Mouse (Mus musculus) embryonic facial prominence, embryonic 14.5 days (tissue): Measurements from ENCODE around the gene Bcat2. TPM values are rescaled to one million over a fixed set of nuclear protein-coding genes. Genes with fewer than 3 reads are reported as not detected.

Experiments
- ATAC-seq: fragments of 200-750 bp; cut with Nextera tagmentation; 2 replicates; pipeline ENCODE4 v1.8.0; 2017; ENCODE audit warnings: low read depth, moderate number of reproducible peaks, moderate TSS enrichment
- DNase-seq: peaks from one replicate; pipeline ENCODE4 v3.0.0-alpha.2; 2015; ENCODE audit warnings: low spot score
- H3K27ac ChIP-seq: fragments of 300-500 bp; sonication (generic); replicated peaks from 2 replicates; pipeline ENCODE4 v1.5.1; 2014; ENCODE audit warnings: low read depth, mild to moderate bottlenecking, low read length, moderate library complexity
- H3K27me3 ChIP-seq: fragments of 300-500 bp; sonication (generic); replicated peaks from 2 replicates; pipeline ENCODE4 v1.6.1; 2014; ENCODE audit warnings: low read length; ENCODE audit not compliant: control insufficient read depth, insufficient read depth
- H3K36me3 ChIP-seq: fragments of 300-500 bp; sonication (generic); 2 replicates; pipeline ENCODE4 v1.6.1; 2014; ENCODE audit warnings: low read length, mixed read lengths; ENCODE audit not compliant: control insufficient read depth, insufficient read depth
- H3K4me1 ChIP-seq: fragments of 300-500 bp; sonication (generic); 2 replicates; pipeline ENCODE4 v1.6.1; 2014; ENCODE audit warnings: antibody characterized with exemption, low read length; ENCODE audit not compliant: control insufficient read depth, insufficient read depth
- H3K4me2 ChIP-seq: fragments of 300-500 bp; sonication (generic); 2 replicates; pipeline ENCODE4 v1.6.1; 2014; ENCODE audit warnings: low read depth, mild to moderate bottlenecking, low read length, moderate library complexity, mixed read lengths
- H3K4me3 ChIP-seq: fragments of 300-500 bp; sonication (generic); 2 replicates; pipeline ENCODE4 v1.5.1; 2014; ENCODE audit warnings: low read depth, mild to moderate bottlenecking, low read length
- H3K9ac ChIP-seq: fragments of 300-500 bp; sonication (generic); 2 replicates; pipeline ENCODE4 v1.6.1; 2014; ENCODE audit warnings: low read depth, mild to moderate bottlenecking, low read length, moderate library complexity, mixed read lengths
- H3K9me3 ChIP-seq: fragments of 300-500 bp; sonication (generic); 2 replicates; pipeline ENCODE4 v1.6.1; 2016; ENCODE audit warnings: low read length; ENCODE audit not compliant: control insufficient read depth
- WGBS: fragments of 180-500 bp; shearing (Covaris S2); extraction: QIAGEN DNeasy Blood & Tissue Kit; methylation state at CpG from one replicate; pipeline ENCODE4 v1.1.7; 2014; 5-methylcytosine and 5-hydroxymethylcytosine counted together
- polyA plus RNA-seq: library from polyadenylated mRNA; unstranded; fragments of >200 nt; fragmentation: Nextera tagmentation; extraction: Ambion mirVana; gene quantifications from 2 replicates; pipeline ENCODE4 v1.2.1, GENCODE M21; 2014

Gene Bcat2
- polyA plus RNA-seq, 1 experiment from 2014 or later: 50.1 TPM

GRCm38 (mm10) chr7:45634946-45635681, 65.2 kb downstream of the Bcat2 start:
- Histone ChIP-seq H3K27me3 (no peaks in the 10 kb centered on the region; the same call in 1 of the 2 replicates), H3K4me2 (no peak overlapping the region), H3K9ac (no peak overlapping the region), H3K4me1 (peaks cover 14% of the 10 kb centered on the region), H3K27ac (no peak overlapping the region), H3K36me3 (peaks cover 10% of the 10 kb centered on the region), H3K9me3 (no peaks in the 10 kb centered on the region), H3K4me3 (no peak overlapping the region)
- no peak for DNase-seq
- ATAC-seq: no peak
- WGBS: 81% methylated on average over 10 of the region's 11 CpGs

DNA sequence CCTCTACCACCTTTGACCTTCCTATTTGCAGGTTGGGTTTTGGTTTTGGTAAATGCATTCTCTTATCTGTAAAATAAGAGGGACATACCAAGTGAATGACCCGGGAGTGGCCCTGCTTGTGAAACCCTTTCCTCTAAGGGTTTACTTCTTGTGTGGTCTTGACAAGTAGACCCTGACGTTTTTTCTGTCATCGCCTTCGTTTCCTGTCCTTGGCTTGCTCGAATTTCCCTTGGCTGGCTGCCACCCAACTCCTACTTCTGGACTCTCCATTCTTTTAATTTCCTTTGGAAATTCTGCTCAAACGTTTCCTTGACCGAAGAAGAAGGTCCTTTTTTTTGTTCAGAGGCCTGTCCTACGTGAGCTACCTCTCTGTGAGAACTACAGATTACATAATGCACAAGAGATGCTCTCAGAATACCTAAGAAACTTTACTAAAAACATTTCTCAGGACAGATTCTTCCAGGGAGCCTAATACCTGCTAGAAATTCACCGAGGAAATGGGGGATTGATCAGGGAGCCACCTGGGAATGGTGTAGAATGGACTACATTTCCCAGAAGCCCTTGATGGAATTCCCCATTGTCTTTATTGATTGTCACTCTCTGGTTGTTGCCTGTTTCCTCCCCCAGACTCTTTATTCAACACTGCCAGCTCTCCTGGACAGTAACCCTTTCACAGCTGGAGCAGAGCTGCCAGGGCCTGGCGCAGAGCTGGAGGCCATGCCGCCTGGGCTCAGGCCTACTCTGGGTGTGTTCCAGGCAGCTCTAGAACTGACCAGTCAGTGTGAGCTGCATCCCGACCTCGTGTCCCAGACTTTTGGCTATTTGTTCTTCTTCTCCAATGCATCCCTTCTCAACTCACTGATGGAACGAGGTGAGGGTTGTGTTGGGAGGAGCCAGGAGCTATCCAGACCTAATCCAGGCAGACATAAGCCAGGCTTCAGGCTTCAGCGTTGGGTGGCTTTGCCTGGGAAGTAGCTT, 66.0 kb downstream of the Bcat2 start:
- no peaks in the 10 kb centered on the region; the same call in 1 of the 2 replicates for H3K27me3 ChIP-seq
- no peak for ATAC-seq
- 72% methylated on average over 15 of the region's 15 CpGs for WGBS
- no peak overlapping the region for H3K4me2 ChIP-seq
- H3K4me1 ChIP-seq: peaks cover 19% of the 10 kb centered on the region
- no peak overlapping the region; the same call in 1 of the 2 replicates for H3K27ac ChIP-seq
- no peak overlapping the region for H3K4me3 ChIP-seq
- peak; percentile 56 for DNase-seq
- H3K9me3 ChIP-seq: no peaks in the 10 kb centered on the region
- peaks cover 10% of the 10 kb centered on the region for H3K36me3 ChIP-seq
- H3K9ac ChIP-seq: no peak overlapping the region

- Histone ChIP-seq H3K9me3 (no peaks in the 10 kb centered on the region), H3K4me1 (peaks cover 30% of the 10 kb centered on the region), H3K27me3 (no peaks in the 10 kb centered on the region; the same call in 1 of the 2 replicates), H3K4me3 (peak overlapping the region; percentile 36; the same call in 1 of the 2 replicates), H3K9ac (no peak overlapping the region), H3K4me2 (peak overlapping the region; percentile 61; the same call in 1 of the 2 replicates), H3K27ac (no peak overlapping the region), H3K36me3 (peaks cover 10% of the 10 kb centered on the region)
- DNase-seq (no peak), ATAC-seq (no peak)
- WGBS: 92% methylated on average over 6 of the region's 6 CpGs
Measured at GRCm38 (mm10) chr7:45637710-45638109, 67.8 kb downstream of the Bcat2 start.

- peaks cover 33% of the 10 kb centered on the region for H3K4me1 ChIP-seq
Measured at GRCm38 (mm10) chr7:45638623-45639401, 68.9 kb downstream of the Bcat2 start.

More at GRCm38 (mm10) chr7:45638623-45639401, 68.9 kb downstream of the Bcat2 start:
- Histone ChIP-seq H3K9ac (peak overlapping the region; percentile 59), H3K27ac (peak overlapping the region; percentile 25; the same call in 1 of the 2 replicates), H3K4me2 (peak overlapping the region; percentile 61), H3K9me3 (no peaks in the 10 kb centered on the region), H3K4me3 (peak overlapping the region; percentile 36), H3K36me3 (peaks cover 10% of the 10 kb centered on the region), H3K27me3 (no peaks in the 10 kb centered on the region)
- 17% methylated on average over 29 of the region's 29 CpGs for WGBS
- ATAC-seq (peak; percentile 85), DNase-seq (peak; percentile 99)

Other genes with a start within 250 kb of the Bcat2 start
- gene Trpm4, start 236.4 kb upstream of the Bcat2 start, polyA plus RNA-seq: 16.6 and 18.2 TPM in 2 replicates
- gene Hrc, start 234.9 kb upstream of the Bcat2 start, polyA plus RNA-seq: 11.0 and 15.8 TPM in 2 replicates
- gene Ppfia3, start 203.1 kb upstream of the Bcat2 start, polyA plus RNA-seq: 4.8 and 6.9 TPM in 2 replicates
- 2.4 TPM in 2 replicates for gene Lin7b, start 199.6 kb upstream of the Bcat2 start, polyA plus RNA-seq
- 56.5 and 61.1 TPM in 2 replicates for gene Snrnp70, start 174.4 kb upstream of the Bcat2 start, polyA plus RNA-seq
- 0.24 TPM in 1 of 2 replicates, not detected in the other for gene Kcna7, start 164.5 kb upstream of the Bcat2 start, polyA plus RNA-seq
- 3.0 and 3.1 TPM in 2 replicates for gene Ntf5, start 156.5 kb upstream of the Bcat2 start, polyA plus RNA-seq
- 1.4 TPM in 1 of 2 replicates, not detected in the other for gene Lhb, start 149.3 kb upstream of the Bcat2 start, polyA plus RNA-seq
- gene Gys1, start 135.3 kb upstream of the Bcat2 start, polyA plus RNA-seq: 39.3 TPM in 2 replicates
- 123 and 127 TPM in 2 replicates for gene Ruvbl2, start 132.1 kb upstream of the Bcat2 start, polyA plus RNA-seq
- gene Ftl1, start 110.3 kb upstream of the Bcat2 start, polyA plus RNA-seq: 4,260 and 4,697 TPM in 2 replicates
- 120 and 132 TPM in 2 replicates for gene Bax, start 103.3 kb upstream of the Bcat2 start, polyA plus RNA-seq
- gene Tulp2, start 88.3 kb upstream of the Bcat2 start, polyA plus RNA-seq: 1.2 and 1.5 TPM in 2 replicates
- not detected in 2 replicates for gene Gm45808, start 83.3 kb upstream of the Bcat2 start, polyA plus RNA-seq
- gene Dhdh, start 81.3 kb upstream of the Bcat2 start, polyA plus RNA-seq: 2.5 and 3.2 TPM in 2 replicates
- 209 and 236 TPM in 2 replicates for gene Nucb1, start 59.7 kb upstream of the Bcat2 start, polyA plus RNA-seq
- gene Ppp1r15a, start 43.9 kb upstream of the Bcat2 start, polyA plus RNA-seq: 20.7 and 21.9 TPM in 2 replicates
- 6.8 and 7.3 TPM in 2 replicates for gene Plekha4, start 43.8 kb upstream of the Bcat2 start, polyA plus RNA-seq
- 0.77 and 1.0 TPM in 2 replicates for gene Hsd17b14, start 15.3 kb upstream of the Bcat2 start, polyA plus RNA-seq
- gene Fgf21, start 45.3 kb downstream of the Bcat2 start, polyA plus RNA-seq: 0.45 and 1.0 TPM in 2 replicates
- gene Fut1, start 47.1 kb downstream of the Bcat2 start, polyA plus RNA-seq: 1.3 and 2.1 TPM in 2 replicates
- 0.19 and 0.30 TPM in 2 replicates for gene Izumo1, start 51.7 kb downstream of the Bcat2 start, polyA plus RNA-seq
- gene Rasip1, start 57.3 kb downstream of the Bcat2 start, polyA plus RNA-seq: 10.4 and 11.1 TPM in 2 replicates
- 23.3 and 28.8 TPM in 2 replicates for gene Mamstr, start 69.8 kb downstream of the Bcat2 start, polyA plus RNA-seq
- 1.9 and 2.2 TPM in 2 replicates for gene Fut2, start 96.2 kb downstream of the Bcat2 start, polyA plus RNA-seq
- gene Ntn5, start 113.9 kb downstream of the Bcat2 start, polyA plus RNA-seq: 3.4 and 3.7 TPM in 2 replicates
- gene Sec1, start 124.2 kb downstream of the Bcat2 start, polyA plus RNA-seq: 2.1 and 2.5 TPM in 2 replicates
- gene Car11, start 129.7 kb downstream of the Bcat2 start, polyA plus RNA-seq: 7.9 and 8.9 TPM in 2 replicates
- 3.4 and 4.7 TPM in 2 replicates for gene Dbp, start 134.9 kb downstream of the Bcat2 start, polyA plus RNA-seq
- gene Rpl18, start 145.3 kb downstream of the Bcat2 start, polyA plus RNA-seq: 1,174 and 1,204 TPM in 2 replicates
- 24.0 and 25.6 TPM in 2 replicates for gene Sphk2, start 147.8 kb downstream of the Bcat2 start, polyA plus RNA-seq
- gene Fam83e, start 151.1 kb downstream of the Bcat2 start, polyA plus RNA-seq: 0.36 and 0.39 TPM in 2 replicates
- gene Spaca4, start 155.7 kb downstream of the Bcat2 start, polyA plus RNA-seq: not detected in 2 replicates
- 0.67 and 1.5 TPM in 2 replicates for gene Lmtk3, start 213.6 kb downstream of the Bcat2 start, polyA plus RNA-seq
- 14.2 and 16.3 TPM in 2 replicates for gene Sult2b1, start 214.5 kb downstream of the Bcat2 start, polyA plus RNA-seq
- 96.4 and 106 TPM in 2 replicates for gene Cyth2, start 244.4 kb downstream of the Bcat2 start, polyA plus RNA-seq